In genomic region chr11:52333616-52334015, GRCm38 (mm10) we compare ENCODE assay signal across 8 mouse cellular contexts. TPM values are rescaled to one million over a fixed set of nuclear protein-coding genes. Genes with fewer than 3 reads are reported as not detected.
DNase-seq lines count a peak whose midpoint lies in the region; ATAC-seq lines count a peak whose summit lies in the region.

No protein-coding gene starts in this region.

- ATAC-seq in erythroblast, adult 5-6 weeks (replicated peaks; ENCODE audit: low FRiP score, poor library complexity, severe bottlenecking), result no peak

- DNase-seq in left cerebral cortex, adult 18-20 months (ENCODE audit: low spot score in 2 of 2), result peak; percentile 48 to 54
- no peak for DNase-seq in left cerebral cortex, adult 11 months (ENCODE audit: low spot score)
- DNase-seq in adrenal gland, postnatal 10 days, result peak; percentile 87
- DNase-seq in frontal cortex, postnatal 10 days (ENCODE audit: low spot score in 2 of 2), result peak; percentile 34 to 47
- DNase-seq in layer of hippocampus, adult 11-12 months (ENCODE audit: low spot score), result peak; percentile 64
- DNase-seq in right cerebral cortex, postnatal 14 days, result peak; percentile 46
- DNase-seq in spleen, postnatal 14 days (ENCODE audit: low spot score in 2 of 2), result no peak

RNA-seq across cellular contexts. Expression of gene Vdac1, which starts 27.0 kb away (rescaled TPM):
- total RNA-seq in left cerebral cortex, adult 18-20 months (2021), result 100 to 1,000 TPM; 560 to 576 TPM
- total RNA-seq in adrenal gland, postnatal 10 days (2021), result 100 to 1,000 TPM; 330 to 403 TPM
- total RNA-seq in erythroblast, adult 5-6 weeks (2015; ENCODE audit: low replicate concordance), result 32.9 and 36.4 TPM in 2 replicates
- total RNA-seq in erythroblast, adult 5-6 weeks (2017; ENCODE audit: low replicate concordance), result 34.0 and 51.9 TPM in 2 replicates

RNA-seq across cellular contexts. Expression of gene Tcf7, which starts 50.8 kb away (rescaled TPM):
- total RNA-seq in left cerebral cortex, adult 18-20 months (2021), result 1 to 10 TPM; 4.6 to 6.3 TPM
- total RNA-seq in adrenal gland, postnatal 10 days (2021), result 10 to 100 TPM; 41.7 to 42.2 TPM
- total RNA-seq in erythroblast, adult 5-6 weeks (2015; ENCODE audit: low replicate concordance), result 1.7 and 1.9 TPM in 2 replicates
- total RNA-seq in erythroblast, adult 5-6 weeks (2017; ENCODE audit: low replicate concordance), result 0.28 and 0.68 TPM in 2 replicates

Comparison
In these comparisons a context has a peak if more than half of its experiments do, and no peak if none do; other contexts are left out.
1. DNase-seq: peak in left cerebral cortex, adult 18-20 months (2 of 2), adrenal gland, postnatal 10 days (single experiment), frontal cortex, postnatal 10 days (2 of 2), layer of hippocampus, adult 11-12 months (single experiment) and right cerebral cortex, postnatal 14 days (single experiment); none in left cerebral cortex, adult 11 months (single experiment) and spleen, postnatal 14 days (0 of 2).
2. RNA of gene Vdac1, which starts 27.0 kb away (total RNA-seq): 560 to 576 TPM in left cerebral cortex, adult 18-20 months and 330 to 403 TPM in adrenal gland, postnatal 10 days; 32.9 to 51.9 TPM in erythroblast, adult 5-6 weeks; every median in the first group is over 4 times any median in the second.
3. RNA of gene Tcf7, which starts 50.8 kb away (total RNA-seq): 41.7 to 42.2 TPM in adrenal gland, postnatal 10 days; 4.6 to 6.3 TPM in left cerebral cortex, adult 18-20 months and 0.28 to 1.9 TPM in erythroblast, adult 5-6 weeks; every median in the first group is over 4 times any median in the second.